Mouse (Mus musculus) embryonic facial prominence, embryonic 11.5 days (tissue): ENCODE measurements around the gene Hfm1. TPM values are rescaled to one million over a fixed set of nuclear protein-coding genes. Genes with fewer than 3 reads are reported as not detected.

Experiments used
- ATAC-seq: fragments of 200-750 bp; cut with Nextera tagmentation; replicated peaks from 2 replicates; pipeline ENCODE4 v1.8.0; 2017; ENCODE audit warnings: low read depth; ENCODE audit not compliant: insufficient number of reproducible peaks, low FRiP score, low TSS enrichment
- DNase-seq: peaks from one replicate; pipeline ENCODE4 v3.0.0-alpha.2; 2015; ENCODE audit warnings: low spot score
- H3K27ac ChIP-seq: fragments of 300-500 bp; sonication (generic); replicated peaks from 2 replicates; pipeline ENCODE4 v1.5.1; 2014; ENCODE audit warnings: mild to moderate bottlenecking, low read depth, low read length, control low read depth
- H3K27me3 ChIP-seq: fragments of 300-500 bp; sonication (generic); 2 replicates; pipeline ENCODE4 v1.6.1; 2014; ENCODE audit warnings: mild to moderate bottlenecking, low read length, moderate library complexity, mixed read lengths; ENCODE audit not compliant: control insufficient read depth, insufficient read depth
- H3K36me3 ChIP-seq: fragments of 300-500 bp; sonication (generic); replicated peaks from 2 replicates; pipeline ENCODE4 v1.6.1; 2014; ENCODE audit warnings: low read depth, mild to moderate bottlenecking, low read length, moderate library complexity, mixed read lengths; ENCODE audit not compliant: control insufficient read depth, insufficient read depth
- H3K4me1 ChIP-seq: fragments of 300-500 bp; sonication (generic); 2 replicates; pipeline ENCODE4 v1.6.1; 2014; ENCODE audit warnings: low read length, mixed read lengths; ENCODE audit not compliant: control insufficient read depth, insufficient read depth
- H3K4me2 ChIP-seq: fragments of 300-500 bp; sonication (generic); 2 replicates; pipeline ENCODE4 v1.6.1; 2014; ENCODE audit warnings: low read depth, mild to moderate bottlenecking, control low read depth, low read length, moderate library complexity
- H3K4me3 ChIP-seq: fragments of 300-500 bp; sonication (generic); 2 replicates; pipeline ENCODE4 v1.5.1; 2014; ENCODE audit warnings: low read depth, low read length, control low read depth
- H3K9ac ChIP-seq: fragments of 300-500 bp; sonication (generic); replicated peaks from 2 replicates; pipeline ENCODE4 v1.6.1; 2014; ENCODE audit warnings: mild to moderate bottlenecking, control low read depth, low read length
- H3K9me3 ChIP-seq: fragments of 300-500 bp; sonication (generic); replicated peaks from 2 replicates; pipeline ENCODE4 v1.6.1; 2016; ENCODE audit warnings: mild to moderate bottlenecking, low read length, inconsistent platforms, mixed read lengths; ENCODE audit not compliant: control insufficient read depth
- WGBS: fragments of 180-500 bp; shearing (Covaris S2); extraction: QIAGEN DNeasy Blood & Tissue Kit; methylation state at CpG from one replicate; pipeline ENCODE4 v1.1.7; 2014; 5-methylcytosine and 5-hydroxymethylcytosine counted together
- polyA plus RNA-seq: library from polyadenylated mRNA; unstranded; fragments of >200 nt; fragmentation: Nextera tagmentation; extraction: Ambion mirVana; gene quantifications from 2 replicates; pipeline ENCODE4 v1.2.1, GENCODE M21; 2014

The Hfm1 gene
- polyA plus RNA-seq, 1 experiment from 2014 or later: 5.1 TPM

DNA sequence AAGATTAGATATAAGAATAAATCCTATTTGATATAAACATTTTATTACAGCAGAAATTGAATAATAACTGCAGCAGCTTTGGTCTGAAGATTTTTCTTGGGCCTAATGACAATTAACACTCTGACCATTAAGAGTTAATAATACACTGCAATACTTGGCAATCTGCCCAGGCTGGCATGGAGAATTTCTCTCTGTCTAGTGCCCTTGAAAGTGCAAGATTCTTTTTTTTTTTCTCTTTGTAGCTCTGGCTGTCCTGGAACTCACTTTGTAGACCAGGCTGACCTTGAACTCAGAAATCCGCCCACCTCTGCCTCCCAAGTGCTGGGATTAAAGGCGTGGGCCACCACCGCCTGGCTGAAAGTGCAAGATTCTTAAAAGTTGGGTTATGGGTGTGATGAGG lies 32.9 kb upstream of the Hfm1 start:
- WGBS: 85% methylated on average over 3 of the region's 3 CpGs
- DNase-seq (no peak), ATAC-seq (no peak)
- Histone ChIP-seq H3K4me1 (no peaks in the 10 kb centered on the region), H3K27ac (no peak overlapping the region), H3K36me3 (no peaks in the 10 kb centered on the region), H3K27me3 (no peaks in the 10 kb centered on the region), H3K9ac (no peak overlapping the region), H3K4me3 (no peak overlapping the region), H3K9me3 (no peaks in the 10 kb centered on the region), H3K4me2 (no peak overlapping the region)

DNA sequence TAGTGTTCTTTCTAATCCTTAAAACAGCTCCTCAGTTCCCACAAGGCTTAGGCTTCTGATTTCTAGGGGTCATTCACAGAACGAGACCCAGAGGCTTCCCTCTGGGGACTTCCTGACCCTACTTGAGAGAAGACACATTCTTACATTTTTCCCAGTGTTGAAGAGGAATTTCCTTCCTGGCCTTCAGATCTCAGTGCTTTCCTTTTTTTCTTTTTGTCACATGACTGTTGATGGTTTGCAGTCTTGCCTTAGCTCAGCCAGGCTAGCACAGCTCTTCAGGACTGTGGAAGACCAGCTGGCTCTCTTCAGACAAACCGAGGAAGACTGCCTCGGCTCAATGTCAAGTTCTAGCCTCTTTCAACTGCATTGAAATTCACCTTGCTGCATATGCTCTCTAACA lies 30.3 kb upstream of the Hfm1 start:
- no peaks in the 10 kb centered on the region for H3K27me3 ChIP-seq
- no peak overlapping the region for H3K4me3 ChIP-seq
- ATAC-seq: no peak
- no peak overlapping the region for H3K9ac ChIP-seq
- no peak overlapping the region for H3K27ac ChIP-seq
- H3K4me1 ChIP-seq: no peaks in the 10 kb centered on the region
- no peaks in the 10 kb centered on the region for H3K9me3 ChIP-seq
- no peaks in the 10 kb centered on the region for H3K36me3 ChIP-seq
- WGBS: 58% methylated on average over 3 of the region's 3 CpGs
- H3K4me2 ChIP-seq: no peak overlapping the region
- DNase-seq: no peak

DNA sequence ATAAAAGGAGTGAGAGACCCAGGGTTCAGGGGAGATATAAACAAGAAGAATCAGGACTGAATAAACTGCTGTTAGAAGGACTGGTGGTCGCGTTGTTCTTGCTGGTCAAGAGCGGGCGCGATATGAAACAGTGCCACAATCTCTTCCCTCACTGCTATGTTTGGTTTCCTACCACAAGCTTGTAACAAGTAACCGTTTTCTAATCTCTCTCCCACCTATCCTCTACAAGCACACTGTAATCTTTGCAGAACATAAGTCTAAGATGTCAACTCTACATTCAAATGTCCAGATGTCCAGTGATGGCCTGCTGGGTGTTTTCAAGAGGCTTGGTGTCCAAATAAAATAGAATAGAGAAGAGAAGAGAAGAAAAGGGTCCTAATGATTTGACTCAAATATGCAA lies 22.6 kb upstream of the Hfm1 start:
- Histone ChIP-seq H3K4me1 (no peaks in the 10 kb centered on the region), H3K9me3 (no peaks in the 10 kb centered on the region), H3K27me3 (no peaks in the 10 kb centered on the region), H3K9ac (no peak overlapping the region), H3K27ac (no peak overlapping the region), H3K4me3 (no peak overlapping the region), H3K4me2 (no peak overlapping the region), H3K36me3 (no peaks in the 10 kb centered on the region)
- no peak for DNase-seq
- no peak for ATAC-seq
- WGBS: 79% methylated on average over 6 of the region's 6 CpGs

DNA sequence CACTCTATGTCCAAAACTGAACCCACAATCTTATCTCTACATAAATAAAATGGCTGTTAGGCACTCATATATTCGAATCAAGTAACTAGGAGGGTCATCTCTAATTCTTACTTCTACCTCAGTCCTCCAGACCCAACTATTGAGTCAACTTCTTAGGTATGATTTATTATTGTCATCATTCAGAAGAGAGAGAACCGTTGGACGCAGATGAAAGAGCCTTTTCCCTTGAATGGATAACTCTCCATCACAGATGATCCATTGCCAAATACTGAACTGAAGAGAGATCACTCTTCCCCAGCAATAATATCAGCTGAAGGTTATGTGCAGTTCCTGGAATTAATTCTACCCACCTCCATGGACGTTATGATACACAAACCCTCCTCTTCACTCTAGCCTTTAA lies 20.2 kb upstream of the Hfm1 start:
- no peak for DNase-seq
- Histone ChIP-seq H3K9me3 (no peaks in the 10 kb centered on the region), H3K4me2 (no peak overlapping the region), H3K4me3 (no peak overlapping the region), H3K27me3 (no peaks in the 10 kb centered on the region), H3K4me1 (no peaks in the 10 kb centered on the region), H3K36me3 (no peaks in the 10 kb centered on the region), H3K27ac (no peak overlapping the region), H3K9ac (no peak overlapping the region)
- ATAC-seq: no peak
- 78% methylated on average over 4 of the region's 4 CpGs for WGBS

DNA sequence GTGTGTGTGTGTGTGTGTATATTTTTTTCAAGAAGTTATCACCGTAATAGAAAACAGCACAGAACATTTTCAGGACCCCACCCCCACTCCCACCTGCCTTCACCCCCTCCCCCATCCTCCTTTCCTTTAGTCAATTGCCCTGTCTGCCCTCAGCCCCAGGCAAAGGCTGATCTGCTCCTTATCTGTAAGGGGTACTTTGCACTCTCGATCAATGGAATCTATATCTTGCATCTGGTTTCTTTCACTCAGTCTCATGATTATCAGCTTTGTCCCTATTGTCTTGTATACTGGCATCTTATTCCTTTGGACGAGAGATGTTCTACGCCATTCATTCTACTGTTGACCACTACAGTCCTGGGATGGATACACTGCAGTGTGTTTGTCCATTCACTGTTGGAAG lies 1.9 kb upstream of the Hfm1 start:
- DNase-seq (no peak), ATAC-seq (no peak)
- 64% methylated on average over 4 of the region's 4 CpGs for WGBS
- Histone ChIP-seq H3K9me3 (no peaks in the 10 kb centered on the region), H3K36me3 (no peaks in the 10 kb centered on the region), H3K27me3 (no peaks in the 10 kb centered on the region), H3K27ac (no peak overlapping the region), H3K4me3 (no peak overlapping the region), H3K9ac (no peak overlapping the region), H3K4me1 (no peaks in the 10 kb centered on the region), H3K4me2 (no peak overlapping the region)

DNA sequence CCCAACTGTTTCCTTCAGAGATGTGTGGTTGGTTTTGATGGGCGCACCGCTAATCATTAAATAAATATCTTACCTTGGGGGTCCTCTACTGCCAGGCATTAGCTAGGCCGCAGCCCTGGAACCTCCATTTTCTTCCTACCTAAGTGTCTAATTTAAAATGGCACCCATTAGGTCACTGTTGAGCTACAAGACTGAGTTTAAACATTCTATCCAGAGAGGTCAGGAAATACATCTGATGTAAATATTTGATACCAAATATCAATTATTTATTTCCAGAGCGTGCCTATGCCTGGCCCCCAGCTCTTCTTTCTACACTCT lies 207 bp upstream of the Hfm1 start:
- Histone ChIP-seq H3K27me3 (no peaks in the 10 kb centered on the region), H3K9ac (peak overlapping the region; percentile 78), H3K4me1 (no peaks in the 10 kb centered on the region), H3K4me2 (peak overlapping the region; percentile 75), H3K4me3 (peak overlapping the region; percentile 72), H3K36me3 (no peaks in the 10 kb centered on the region), H3K27ac (no peak overlapping the region), H3K9me3 (no peaks in the 10 kb centered on the region)
- no peak for DNase-seq
- WGBS: 27% methylated on average over 4 of the region's 4 CpGs
- ATAC-seq: no peak

DNA sequence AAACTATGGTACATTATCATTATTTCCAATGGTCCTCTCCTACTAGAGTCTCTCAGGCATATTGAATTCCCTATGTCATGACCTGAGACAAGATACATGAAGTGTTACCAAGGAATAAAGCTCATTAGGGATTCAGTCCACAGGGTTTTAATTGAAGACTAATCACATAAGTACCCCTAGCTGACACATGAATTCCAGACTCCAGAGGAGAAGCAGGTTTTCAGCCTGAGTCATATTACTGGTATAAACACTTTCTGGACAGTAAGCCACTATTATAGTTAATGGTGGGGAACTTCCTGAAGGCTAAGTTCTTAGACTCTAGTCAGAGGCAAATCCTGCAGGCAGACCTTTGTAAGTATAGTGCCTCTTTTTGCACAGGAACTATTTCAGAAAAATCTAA lies 6.8 kb downstream of the Hfm1 start:
- no peak for ATAC-seq
- H3K36me3 ChIP-seq: no peaks in the 10 kb centered on the region
- no peaks in the 10 kb centered on the region for H3K9me3 ChIP-seq
- no peaks in the 10 kb centered on the region for H3K4me1 ChIP-seq
- no peak overlapping the region for H3K27ac ChIP-seq
- no peak overlapping the region for H3K4me3 ChIP-seq
- no peaks in the 10 kb centered on the region for H3K27me3 ChIP-seq
- H3K4me2 ChIP-seq: no peak overlapping the region
- DNase-seq: no peak
- no peak overlapping the region for H3K9ac ChIP-seq

DNA sequence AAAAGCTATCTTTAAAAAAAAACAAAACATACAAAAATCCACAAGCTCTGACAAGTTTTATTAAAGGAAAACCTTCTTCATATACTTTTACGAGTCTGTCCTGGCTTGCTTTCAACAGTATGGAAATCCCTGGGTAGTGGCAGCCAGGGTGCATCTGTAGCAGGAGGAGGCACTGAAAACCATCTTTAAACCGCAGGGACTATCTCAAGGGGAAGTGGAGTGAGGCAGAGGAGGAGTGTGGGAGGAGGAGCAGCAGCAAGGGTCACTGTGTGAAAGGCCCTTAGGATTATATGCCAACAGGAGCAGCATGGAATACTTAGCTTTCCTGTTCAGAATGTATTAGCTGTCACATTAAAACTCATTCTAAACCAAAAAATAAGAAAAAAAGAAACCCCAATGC lies 29.2 kb downstream of the Hfm1 start:
- H3K9me3 ChIP-seq: no peaks in the 10 kb centered on the region
- H3K4me3 ChIP-seq: no peak overlapping the region
- DNase-seq (no peak), ATAC-seq (no peak)
- no peaks in the 10 kb centered on the region for H3K27me3 ChIP-seq
- H3K4me2 ChIP-seq: no peak overlapping the region
- H3K27ac ChIP-seq: no peak overlapping the region
- H3K36me3 ChIP-seq: no peaks in the 10 kb centered on the region
- no peak overlapping the region for H3K9ac ChIP-seq
- WGBS: 74% methylated on average over 2 of the region's 2 CpGs
- H3K4me1 ChIP-seq: no peaks in the 10 kb centered on the region

DNA sequence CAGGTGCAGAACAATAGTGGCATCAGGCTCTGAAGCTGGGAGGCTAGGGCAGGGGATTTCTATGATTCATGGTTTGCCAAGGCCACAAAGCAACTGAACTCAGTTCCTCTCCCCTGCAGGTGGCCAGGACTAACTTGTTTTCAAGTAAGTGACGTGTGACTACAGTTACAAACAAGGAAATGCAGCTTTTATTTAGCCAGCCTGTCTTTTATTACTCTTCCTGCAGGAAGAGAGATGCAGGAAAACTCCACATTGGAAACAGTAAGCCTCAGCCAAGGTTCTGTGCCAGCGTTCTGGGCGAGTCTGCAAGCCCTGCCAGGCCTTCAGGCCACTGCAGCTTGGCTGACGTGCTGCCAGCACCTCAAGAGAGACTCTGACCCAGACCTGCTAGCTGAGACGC lies 34.3 kb downstream of the Hfm1 start:
- DNase-seq: no peak
- WGBS: 29% methylated on average over 5 of the region's 5 CpGs
- no peak overlapping the region for H3K27ac ChIP-seq
- H3K27me3 ChIP-seq: no peaks in the 10 kb centered on the region
- H3K9me3 ChIP-seq: no peaks in the 10 kb centered on the region
- H3K36me3 ChIP-seq: no peaks in the 10 kb centered on the region
- no peak overlapping the region for H3K9ac ChIP-seq
- no peak overlapping the region for H3K4me3 ChIP-seq
- no peak for ATAC-seq
- H3K4me2 ChIP-seq: no peak overlapping the region
- no peaks in the 10 kb centered on the region for H3K4me1 ChIP-seq
